Mouse (Mus musculus) ovary, postnatal 10 days (tissue): Measurements from ENCODE around the gene Smarcd3.

Source experiments
- DNase-seq: peaks from one replicate; pipeline ENCODE4 v3.0.0; 2022; ENCODE audit warnings: low spot score

Gene Smarcd3

GRCm38 (mm10) chr5:24623986-24624821 is at the start of gene Smarcd3:
Smarcd3 (minus strand) TSS chr5:24624411.
- no peak for DNase-seq

GRCm38 (mm10) chr5:24661457-24661856 is 37.2 kb upstream of the Smarcd3 start:
- no peak for DNase-seq

GRCm38 (mm10) chr5:24659708-24660423 is 35.7 kb upstream of the Smarcd3 start:
- no peak for DNase-seq

GRCm38 (mm10) chr5:24657113-24657512 is 32.9 kb upstream of the Smarcd3 start:
- DNase-seq: no peak

GRCm38 (mm10) chr5:24654491-24654890 is 30.3 kb upstream of the Smarcd3 start:
- no peak for DNase-seq

- DNase-seq: no peak
These were observed 28.6 kb upstream of the Smarcd3 start for GRCm38 (mm10) chr5:24652780-24653179.

GRCm38 (mm10) chr5:24651768-24652752 is 27.8 kb upstream of the Smarcd3 start:
- peak; percentile 84 for DNase-seq

- DNase-seq: no peak
These were observed 27.1 kb upstream of the Smarcd3 start for GRCm38 (mm10) chr5:24651356-24651755.

GRCm38 (mm10) chr5:24649701-24650100 is 25.5 kb upstream of the Smarcd3 start:
- DNase-seq: no peak

- DNase-seq: no peak
These were observed 25.0 kb upstream of the Smarcd3 start for GRCm38 (mm10) chr5:24649231-24649630.

GRCm38 (mm10) chr5:24645454-24645853 is 21.2 kb upstream of the Smarcd3 start:
- no peak for DNase-seq

- DNase-seq: no peak
These were observed 14.9 kb upstream of the Smarcd3 start for GRCm38 (mm10) chr5:24639081-24639480.

- no peak for DNase-seq
These were observed 13.9 kb upstream of the Smarcd3 start for GRCm38 (mm10) chr5:24638131-24638530.

GRCm38 (mm10) chr5:24636987-24637386 is 12.8 kb upstream of the Smarcd3 start:
- no peak for DNase-seq

GRCm38 (mm10) chr5:24635526-24636141 is 11.4 kb upstream of the Smarcd3 start:
- no peak for DNase-seq

- no peak for DNase-seq
These were observed 10.9 kb upstream of the Smarcd3 start for GRCm38 (mm10) chr5:24635093-24635492.

- DNase-seq: no peak
These were observed 5.5 kb upstream of the Smarcd3 start for GRCm38 (mm10) chr5:24629712-24630111.

GRCm38 (mm10) chr5:24624822-24625120 is 560 bp upstream of the Smarcd3 start:
- no peak for DNase-seq

GRCm38 (mm10) chr5:24623041-24623985 is 898 bp downstream of the Smarcd3 start:
- DNase-seq: no peak

- DNase-seq: no peak
These were observed 1.7 kb downstream of the Smarcd3 start for GRCm38 (mm10) chr5:24622386-24623040.
